Mouse (Mus musculus) limb, embryonic 10.5 days (tissue): ENCODE measurements around the gene Ppp1r11. TPM values are rescaled to one million over a fixed set of nuclear protein-coding genes. Genes with fewer than 3 reads are reported as not detected.

Source experiments
- DNase-seq: peaks from one replicate; pipeline ENCODE4 v3.0.0-alpha.2; 2017; ENCODE audit warnings: low spot score
- H3K27ac ChIP-seq: fragments of 300-500 bp; sonication (generic); 2 replicates; pipeline ENCODE4 v1.5.1; 2016; ENCODE audit warnings: mild to moderate bottlenecking
- H3K27me3 ChIP-seq: fragments of 300-500 bp; sonication (generic); 2 replicates; pipeline ENCODE4 v1.6.1; 2016; ENCODE audit warnings: low read depth, mild to moderate bottlenecking; ENCODE audit not compliant: poor library complexity, severe bottlenecking
- H3K36me3 ChIP-seq: fragments of 300-500 bp; sonication (generic); 2 replicates; pipeline ENCODE4 v1.6.1; 2016; ENCODE audit warnings: mild to moderate bottlenecking, moderate library complexity
- H3K4me1 ChIP-seq: fragments of 300-500 bp; sonication (generic); 2 replicates; pipeline ENCODE4 v1.6.1; 2016
- H3K4me3 ChIP-seq: fragments of 300-500 bp; sonication (generic); 2 replicates; pipeline ENCODE4 v1.5.1; 2016; ENCODE audit warnings: mild to moderate bottlenecking, moderate library complexity
- H3K9me3 ChIP-seq: fragments of 300-500 bp; sonication (generic); replicated peaks from 2 replicates; pipeline ENCODE4 v1.6.1; 2016; ENCODE audit warnings: mild to moderate bottlenecking
- WGBS: fragments of 180-500 bp; shearing (Covaris S2); methylation state at CpG from one replicate; pipeline ENCODE4 v1.1.7; 2016; 5-methylcytosine and 5-hydroxymethylcytosine counted together
- polyA plus RNA-seq: library from polyadenylated mRNA; unstranded; fragments of >200 nt; fragmentation: Nextera tagmentation; extraction: Ambion mirVana; gene quantifications from 2 replicates; pipeline ENCODE4 v1.2.1, GENCODE M21; 2016

Gene Ppp1r11
- polyA plus RNA-seq, 1 experiment from 2014 or later = 152 TPM

DNA sequence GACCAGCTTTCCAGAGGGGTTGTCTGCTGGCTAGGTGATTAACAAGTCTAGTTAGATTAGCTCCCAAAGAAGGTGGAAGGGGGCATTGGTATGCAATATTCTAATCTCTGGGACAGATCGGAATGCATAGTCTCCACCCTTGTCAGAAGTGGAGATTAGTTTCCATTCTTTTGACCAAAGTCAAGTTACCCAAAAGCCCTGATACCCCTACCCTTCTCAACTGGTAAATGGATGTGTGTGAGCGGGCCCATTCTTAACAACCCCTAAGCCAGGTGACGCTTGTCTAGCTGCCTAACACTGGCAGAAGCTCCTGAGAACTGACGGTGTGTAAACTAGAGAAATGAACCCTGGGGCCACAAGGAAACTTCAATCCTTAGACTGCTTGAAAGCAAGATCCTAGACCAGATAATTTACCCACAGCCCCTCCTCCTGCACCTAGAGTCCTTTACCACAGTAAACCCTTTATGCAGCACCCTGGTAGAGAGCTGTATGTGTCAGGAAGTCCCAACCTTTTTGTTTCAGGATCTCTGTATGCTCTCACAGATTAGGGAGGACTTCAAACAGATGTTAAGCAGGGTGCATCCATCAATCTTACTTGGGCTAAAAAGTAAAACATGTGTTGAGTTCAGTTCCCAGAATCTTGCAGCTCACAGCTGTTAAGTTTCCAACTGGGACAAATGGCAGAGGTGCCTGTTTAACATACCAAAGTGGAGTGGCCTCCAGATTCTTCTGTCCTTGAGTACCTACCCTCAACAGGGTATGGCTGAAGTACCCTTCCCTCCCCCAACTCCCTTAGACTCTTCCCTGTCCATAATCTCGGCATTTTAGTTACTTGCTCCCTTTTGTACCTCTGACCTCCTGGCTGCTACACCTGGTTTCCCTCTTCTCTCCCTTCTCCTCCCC, 31.0 kb upstream of the Ppp1r11 start:
- Histone ChIP-seq H3K27ac (no peak overlapping the region), H3K9me3 (no peaks in the 10 kb centered on the region), H3K36me3 (no peaks in the 10 kb centered on the region), H3K4me1 (peaks cover 21% of the 10 kb centered on the region), H3K4me3 (no peak overlapping the region), H3K27me3 (peaks cover 12% of the 10 kb centered on the region)
- 18% methylated on average over 5 of the region's 5 CpGs for WGBS
- DNase-seq = no peak

DNA sequence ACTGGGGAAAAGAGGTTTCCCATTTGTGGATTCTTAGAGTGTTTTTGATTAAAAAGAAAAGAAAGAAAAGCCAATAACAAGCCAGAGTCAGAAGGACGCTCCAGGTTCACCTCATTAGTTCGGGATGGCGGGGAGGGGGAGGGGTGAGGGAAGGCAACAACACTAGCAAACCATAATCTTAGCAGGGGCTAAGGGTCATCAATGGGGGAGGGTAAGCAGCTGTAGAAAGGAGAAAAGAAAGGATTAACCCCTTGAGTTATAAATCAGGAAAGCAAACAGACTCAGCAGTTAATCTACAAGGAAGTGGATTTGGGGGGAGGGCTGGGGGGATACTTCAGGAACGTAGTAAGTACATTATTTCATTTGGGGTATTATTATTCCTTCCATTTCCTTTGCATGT, 30.3 kb upstream of the Ppp1r11 start:
- Histone ChIP-seq H3K27ac (peak overlapping the region; percentile 56), H3K27me3 (peaks cover 5% of the 10 kb centered on the region), H3K36me3 (no peaks in the 10 kb centered on the region), H3K4me1 (peaks cover 21% of the 10 kb centered on the region), H3K9me3 (no peaks in the 10 kb centered on the region), H3K4me3 (peak overlapping the region; percentile 39)
- DNase-seq = no peak
- WGBS = 3% methylated on average over 4 of the region's 4 CpGs

DNA sequence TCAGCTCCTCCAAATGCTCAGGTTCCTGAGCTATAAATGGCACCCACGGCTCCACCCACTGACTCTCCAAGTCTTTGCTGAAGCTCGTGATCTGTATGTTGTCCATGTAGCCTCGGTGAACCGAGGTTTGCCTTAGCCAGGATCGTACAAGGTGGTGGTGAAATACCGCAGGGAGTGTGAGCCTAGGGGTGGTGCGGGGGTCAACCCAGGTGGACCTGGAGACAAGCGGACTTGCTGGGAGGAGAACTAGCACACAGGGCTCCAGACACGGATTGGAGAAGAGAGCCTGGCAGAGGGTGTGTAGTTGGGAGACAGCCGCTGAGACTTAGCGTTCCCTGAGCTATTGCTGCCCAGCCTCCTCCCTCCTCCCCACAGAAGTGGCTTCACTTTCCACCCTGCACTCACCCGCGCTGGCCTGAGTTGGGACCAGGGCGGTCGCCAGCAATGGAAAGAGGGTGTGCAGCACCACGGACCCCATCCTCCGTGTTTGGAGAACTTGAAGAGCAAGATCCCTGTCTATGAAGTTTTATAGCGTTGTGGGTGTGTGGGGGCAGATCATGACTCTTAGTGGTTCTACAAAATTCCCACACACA, 29.8 kb upstream of the Ppp1r11 start, which contains the start of gene 2410137M14Rik:
Gene 2410137M14Rik, minus strand, starts transcription at position 17 of the 593 bp plus-strand sequence.
- Histone ChIP-seq H3K36me3 (no peaks in the 10 kb centered on the region), H3K27ac (peak within 1 kb of the TSS; percentile 56), H3K4me1 (peaks cover 21% of the 10 kb centered on the region), H3K9me3 (no peaks in the 10 kb centered on the region), H3K27me3 (no peaks in the 10 kb centered on the region; the same call in 1 of the 2 replicates), H3K4me3 (peak within 1 kb of the TSS; percentile 39)
- 13% methylated on average over 18 of the region's 18 CpGs for WGBS
- no peak for DNase-seq

DNA sequence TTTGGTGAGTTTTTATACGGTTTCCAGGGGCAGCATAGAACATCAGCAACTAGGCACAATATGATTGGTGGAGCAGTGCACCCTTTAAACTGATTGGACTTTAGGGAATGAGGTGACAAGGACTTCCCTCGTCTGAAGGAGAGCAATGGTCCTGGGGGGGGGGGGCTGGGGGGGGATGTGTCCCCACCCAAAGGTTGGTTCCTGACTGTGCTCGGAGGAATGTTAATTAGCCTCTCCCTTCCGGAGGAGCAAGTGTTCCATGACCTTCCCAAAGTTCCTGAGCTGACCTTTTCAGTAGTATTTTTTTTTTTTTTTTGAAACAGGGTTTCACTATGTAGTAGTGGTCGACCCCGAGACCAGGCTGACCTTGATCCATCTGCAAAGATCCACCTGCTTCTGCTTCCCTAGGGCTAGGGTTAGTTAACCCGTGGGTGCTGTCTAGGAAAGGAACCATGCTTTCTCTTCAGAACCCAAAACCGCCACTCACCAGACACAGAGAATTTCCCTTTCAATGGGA, 21.8 kb upstream of the Ppp1r11 start:
- WGBS = 80% methylated on average over 8 of the region's 8 CpGs
- DNase-seq = no peak
- Histone ChIP-seq H3K9me3 (no peaks in the 10 kb centered on the region), H3K27ac (no peak overlapping the region), H3K36me3 (no peaks in the 10 kb centered on the region), H3K27me3 (no peaks in the 10 kb centered on the region), H3K4me1 (no peaks in the 10 kb centered on the region), H3K4me3 (no peak overlapping the region)

DNA sequence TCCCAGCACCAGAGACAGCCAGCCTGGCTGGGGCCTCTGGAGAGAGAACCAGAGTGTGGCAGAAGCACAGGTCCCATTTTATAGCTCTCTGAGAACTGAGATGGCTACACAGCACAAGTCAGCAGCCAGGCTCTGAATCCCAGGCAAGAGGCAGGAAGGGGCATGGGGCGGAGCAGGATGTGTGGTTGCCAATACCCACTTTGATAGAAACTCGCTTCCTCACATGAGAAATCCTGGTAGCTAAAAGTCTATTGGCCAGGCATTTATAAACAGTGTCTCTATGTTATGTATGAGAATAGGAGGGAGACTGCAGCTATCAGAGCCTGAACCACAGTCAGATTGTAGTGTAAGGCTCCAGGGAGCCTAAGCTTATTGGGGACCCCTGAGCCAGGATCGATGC, 21.2 kb upstream of the Ppp1r11 start:
- WGBS = 90% methylated on average over 3 of the region's 3 CpGs
- Histone ChIP-seq H3K36me3 (no peaks in the 10 kb centered on the region), H3K9me3 (no peaks in the 10 kb centered on the region), H3K27me3 (no peaks in the 10 kb centered on the region), H3K4me3 (no peak overlapping the region), H3K4me1 (no peaks in the 10 kb centered on the region), H3K27ac (no peak overlapping the region)
- DNase-seq = no peak

DNA sequence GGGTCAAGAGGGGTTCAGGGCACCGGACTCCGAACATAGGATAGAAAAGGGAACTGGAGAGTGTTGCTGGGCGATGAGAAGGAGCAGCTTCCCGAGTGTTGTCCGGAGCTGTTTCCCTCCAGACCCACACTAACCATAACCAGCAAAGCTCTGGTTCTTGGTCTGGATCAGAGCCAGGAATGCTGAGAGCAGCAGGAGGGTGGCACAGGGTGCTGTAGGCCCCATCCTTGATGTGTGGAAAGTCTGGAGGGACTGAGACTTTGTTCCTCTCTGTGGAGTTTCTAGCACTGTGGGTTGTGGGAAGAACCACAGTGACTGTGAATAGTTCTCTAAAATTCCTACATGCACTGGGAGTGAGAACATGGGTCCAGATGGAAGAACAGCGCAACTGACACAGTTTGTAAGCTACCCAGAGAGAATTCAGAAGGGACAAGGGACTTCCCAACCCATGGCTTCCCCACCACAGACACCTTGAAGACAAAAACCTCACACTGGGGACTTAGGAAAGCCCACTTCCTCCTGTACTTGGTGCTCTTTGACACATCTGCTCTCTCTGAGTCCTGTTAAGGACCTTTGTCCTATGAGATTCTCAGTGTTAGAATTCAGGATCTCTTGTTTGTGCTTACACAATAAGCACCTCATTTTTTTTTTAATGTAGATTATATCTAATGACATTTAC, 19.8 kb upstream of the Ppp1r11 start:
- H3K27me3 ChIP-seq = no peaks in the 10 kb centered on the region
- H3K27ac ChIP-seq = no peak overlapping the region
- no peaks in the 10 kb centered on the region for H3K4me1 ChIP-seq
- DNase-seq = no peak
- H3K9me3 ChIP-seq = no peaks in the 10 kb centered on the region
- no peak overlapping the region for H3K4me3 ChIP-seq
- no peaks in the 10 kb centered on the region for H3K36me3 ChIP-seq
- 90% methylated on average over 6 of the region's 6 CpGs for WGBS

DNA sequence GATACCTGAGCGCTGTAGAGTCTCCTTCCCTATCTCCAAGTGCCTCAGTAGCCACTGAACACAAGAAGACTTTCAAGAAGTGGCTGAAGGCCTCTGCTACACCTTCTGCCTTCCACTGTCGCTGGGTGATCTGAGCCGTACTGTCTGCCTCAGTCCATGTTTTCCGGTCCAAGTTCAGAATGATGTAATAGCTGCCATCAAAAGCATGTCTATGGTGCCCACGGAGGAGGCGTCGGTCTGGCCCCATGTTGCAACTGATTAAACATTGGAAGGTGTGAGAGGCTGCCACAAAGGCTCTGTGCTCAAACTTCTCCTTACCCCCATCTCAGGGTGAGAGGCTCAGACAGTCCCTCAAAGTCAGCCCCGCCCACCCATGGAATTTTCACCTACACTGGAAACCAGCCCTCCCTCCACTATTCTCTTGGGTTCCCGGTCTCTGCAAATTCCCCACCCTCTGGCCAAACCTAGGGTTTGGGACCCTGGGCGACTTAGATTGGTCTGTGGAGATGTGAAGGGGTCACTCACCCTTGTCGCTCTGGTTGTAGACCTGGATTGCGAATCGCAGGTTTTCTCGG, 18.9 kb upstream of the Ppp1r11 start:
- WGBS = 81% methylated on average over 14 of the region's 14 CpGs
- H3K4me3 ChIP-seq = no peak overlapping the region
- no peaks in the 10 kb centered on the region for H3K36me3 ChIP-seq
- DNase-seq = no peak
- no peaks in the 10 kb centered on the region for H3K4me1 ChIP-seq
- H3K27ac ChIP-seq = no peak overlapping the region
- no peaks in the 10 kb centered on the region for H3K9me3 ChIP-seq
- H3K27me3 ChIP-seq = no peaks in the 10 kb centered on the region

DNA sequence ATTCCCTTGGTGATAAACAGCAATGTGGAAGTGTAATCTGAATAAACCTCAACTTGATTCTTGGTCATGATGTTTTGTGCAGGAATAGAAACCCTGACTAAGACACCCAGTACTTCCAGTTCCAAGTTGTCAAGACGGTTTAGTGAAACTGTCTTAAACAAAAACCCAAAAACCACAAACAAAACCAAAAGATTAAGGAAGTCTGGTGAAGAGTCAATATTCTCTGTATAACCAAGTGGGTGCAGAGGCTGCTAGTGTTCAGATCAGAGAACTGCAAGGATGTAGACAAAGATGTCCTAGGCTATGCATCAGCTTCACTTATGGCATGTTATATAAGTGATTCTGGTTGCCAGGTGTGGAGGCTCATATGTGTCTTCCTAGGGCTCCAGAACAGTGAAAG, 15.3 kb upstream of the Ppp1r11 start:
- Histone ChIP-seq H3K9me3 (no peaks in the 10 kb centered on the region), H3K36me3 (no peaks in the 10 kb centered on the region), H3K4me3 (no peak overlapping the region), H3K27ac (no peak overlapping the region), H3K27me3 (no peaks in the 10 kb centered on the region), H3K4me1 (no peaks in the 10 kb centered on the region)
- no peak for DNase-seq
- 91% methylated on average over 1 of the region's 1 CpGs for whole genome bisulfite sequencing

DNA sequence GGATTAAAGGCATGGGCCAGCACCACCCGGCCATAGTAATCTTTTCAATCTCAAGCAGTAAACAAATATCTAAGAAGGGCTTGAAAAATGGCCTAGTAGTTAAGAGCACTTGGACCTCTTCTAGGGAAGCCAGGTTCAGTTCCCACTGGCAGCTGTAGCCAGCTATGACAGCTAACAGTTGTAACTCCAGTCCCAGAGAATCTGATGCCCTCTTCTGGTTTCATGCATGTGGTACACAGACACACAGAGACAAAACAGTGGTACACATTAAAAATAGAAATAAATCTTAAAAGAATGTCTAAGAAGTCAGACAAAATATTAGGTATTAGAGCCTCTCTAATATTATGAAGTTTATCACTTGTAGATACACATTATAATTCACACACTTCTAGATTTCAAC, 9.6 kb upstream of the Ppp1r11 start:
- Histone ChIP-seq H3K27me3 (no peaks in the 10 kb centered on the region), H3K27ac (no peak overlapping the region), H3K9me3 (no peaks in the 10 kb centered on the region), H3K4me3 (no peak overlapping the region), H3K4me1 (peaks cover 12% of the 10 kb centered on the region), H3K36me3 (peaks cover 8% of the 10 kb centered on the region)
- DNase-seq = no peak
- WGBS = 79% methylated on average over 1 of the region's 1 CpGs

DNA sequence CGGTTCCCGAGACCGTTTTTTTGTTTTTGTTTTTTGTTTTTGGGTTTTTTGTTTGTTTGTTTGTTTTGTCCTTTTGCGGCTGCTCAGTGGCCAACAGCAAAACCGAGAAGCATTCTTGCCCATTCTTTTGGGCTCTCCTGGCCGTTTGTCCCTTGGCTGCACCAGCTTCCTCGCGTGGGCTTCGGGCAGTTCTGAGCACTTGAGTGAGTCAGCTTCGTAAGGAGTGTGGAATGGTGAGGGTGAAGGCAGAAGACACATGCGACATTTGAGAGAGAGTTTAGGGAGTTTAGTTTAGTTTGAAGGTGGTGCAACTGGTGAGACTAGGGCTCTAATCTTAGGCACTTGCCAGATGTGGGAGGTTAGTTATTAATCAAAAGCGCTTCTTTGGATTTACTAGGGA, 7.3 kb upstream of the Ppp1r11 start:
- Histone ChIP-seq H3K9me3 (no peaks in the 10 kb centered on the region), H3K27ac (peak overlapping the region; percentile 90)
- WGBS = 13% methylated on average over 12 of the region's 12 CpGs

DNA sequence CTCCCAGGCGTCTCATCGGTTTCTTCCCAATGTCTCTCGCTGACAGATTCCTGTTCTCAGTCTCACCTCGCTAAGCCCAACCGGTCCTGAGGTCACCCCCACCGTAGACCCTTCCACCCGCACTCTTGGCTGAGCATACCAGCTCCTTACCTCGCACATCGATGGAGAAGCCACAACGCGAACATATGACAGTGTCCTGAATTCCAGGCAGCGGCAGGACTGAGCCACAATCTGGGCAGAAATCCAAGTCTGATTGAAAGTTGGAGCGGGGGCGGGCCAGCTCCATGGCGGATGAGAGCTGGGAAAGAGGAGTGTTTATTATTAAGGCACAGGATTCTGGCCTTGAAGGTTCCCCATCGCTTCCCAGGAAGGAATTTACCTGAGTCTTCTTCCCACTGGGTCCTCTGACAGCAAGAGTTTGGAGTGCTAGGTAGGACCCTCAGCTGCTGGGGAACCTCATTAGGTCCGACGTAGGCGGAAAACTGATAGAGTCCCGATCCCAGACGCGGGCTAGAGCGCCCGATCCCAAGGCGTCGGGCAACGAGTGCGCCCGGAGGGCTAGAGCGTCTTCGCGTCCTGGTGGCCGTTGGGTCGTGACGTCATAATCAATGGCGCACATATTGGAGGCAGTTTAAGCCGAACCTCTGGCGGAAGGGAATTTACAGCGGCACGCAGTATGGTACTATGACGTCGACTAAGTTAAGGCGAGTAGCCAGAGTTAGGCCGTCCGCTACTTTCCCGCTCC, 6.6 kb upstream of the Ppp1r11 start, which contains the start of the genes Znrd1 and Znrd1as:
Gene Znrd1, minus strand, starts transcription at position 561 of the 745 bp plus-strand sequence.
Gene Znrd1as, plus strand, starts transcription at position 594 of the 745 bp plus-strand sequence.
- no peaks in the 10 kb centered on the region for H3K27me3 ChIP-seq
- peak; percentile 96 for DNase-seq
- H3K36me3 ChIP-seq = peaks cover 28% of the 10 kb centered on the region
- H3K4me1 ChIP-seq = peaks cover 12% of the 10 kb centered on the region
- under 1% methylated on average over 46 of the region's 46 CpGs for WGBS
- peak within 1 kb of the TSS; percentile 81 for H3K4me3 ChIP-seq
- H3K9me3 ChIP-seq = no peaks in the 10 kb centered on the region
- H3K27ac ChIP-seq = peak within 1 kb of the TSS; percentile 90

More for the DNA sequence above, 7.3 kb upstream of the Ppp1r11 start:
- peaks cover 23% of the 10 kb centered on the region for H3K36me3 ChIP-seq
- H3K27me3 ChIP-seq = no peaks in the 10 kb centered on the region
- H3K4me1 ChIP-seq = peaks cover 12% of the 10 kb centered on the region
- DNase-seq = no peak
- peak overlapping the region; percentile 81 for H3K4me3 ChIP-seq

DNA sequence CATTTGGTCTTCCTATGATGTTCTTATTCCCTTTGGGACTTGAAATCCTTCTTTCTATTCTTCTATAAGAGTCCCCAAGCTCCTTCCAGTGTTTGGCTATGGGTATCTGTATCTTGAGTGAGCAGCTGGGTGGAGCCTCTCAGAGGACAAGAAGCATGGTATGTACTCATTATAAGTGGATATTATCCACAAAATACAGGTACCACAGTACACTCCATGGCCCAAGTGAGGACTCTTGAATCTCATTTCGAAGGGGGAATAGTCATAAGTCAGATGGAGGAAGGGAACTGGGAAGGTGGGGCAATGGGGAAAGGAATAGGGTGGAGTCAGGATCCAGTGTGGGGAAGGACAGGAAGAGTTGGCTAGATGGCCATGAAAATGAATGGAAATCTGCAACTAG, 1.5 kb upstream of the Ppp1r11 start:
- WGBS = 89% methylated on average over 1 of the region's 1 CpGs
- H3K4me1 ChIP-seq = peaks cover 17% of the 10 kb centered on the region
- H3K27me3 ChIP-seq = peaks cover 4% of the 10 kb centered on the region; the same call in 1 of the 2 replicates
- peaks cover 45% of the 10 kb centered on the region for H3K36me3 ChIP-seq
- H3K9me3 ChIP-seq = no peaks in the 10 kb centered on the region
- no peak overlapping the region for H3K4me3 ChIP-seq
- no peak for DNase-seq
- H3K27ac ChIP-seq = no peak overlapping the region
